Mouse (Mus musculus) hindlimb bud, embryonic 11.5 days (tissue): Measurements from ENCODE around the gene Shc4.

ENCODE experiments used
- DNase-seq: peaks from one replicate; pipeline ENCODE4 v3.0.0-alpha.2; 2012; ENCODE audit warnings: low read depth, low spot score; ENCODE audit errors: extremely low spot score

Shc4 gene

GRCm38 (mm10) chr2:125650038-125650437 is 73.9 kb downstream of the Shc4 start:
- no peak for DNase-seq

GRCm38 (mm10) chr2:125644912-125645311 is 79.0 kb downstream of the Shc4 start:
- DNase-seq: no peak

- DNase-seq: no peak
Observed at GRCm38 (mm10) chr2:125637331-125637730, 86.6 kb downstream of the Shc4 start.

- no peak for DNase-seq
Observed at GRCm38 (mm10) chr2:125630010-125630409, 93.9 kb downstream of the Shc4 start.

GRCm38 (mm10) chr2:125628487-125628886 is 95.5 kb downstream of the Shc4 start:
- no peak for DNase-seq

- no peak for DNase-seq
Observed at GRCm38 (mm10) chr2:125626536-125626935, 97.4 kb downstream of the Shc4 start.

GRCm38 (mm10) chr2:125624837-125625351 is 99.1 kb downstream of the Shc4 start, which contains the start of gene Cep152:
Gene Cep152 (minus strand): TSS chr2:125625113.
- DNase-seq: peak; percentile 86

GRCm38 (mm10) chr2:125624127-125624685 is 99.7 kb downstream of the Shc4 start:
- no peak for DNase-seq

- DNase-seq: no peak
Observed at GRCm38 (mm10) chr2:125623211-125623610, 100.7 kb downstream of the Shc4 start.

GRCm38 (mm10) chr2:125620213-125620907 is 103.6 kb downstream of the Shc4 start:
- no peak for DNase-seq

GRCm38 (mm10) chr2:125615858-125616424 is 108.0 kb downstream of the Shc4 start:
- no peak for DNase-seq

- DNase-seq: no peak
Observed at GRCm38 (mm10) chr2:125615440-125615839, 108.5 kb downstream of the Shc4 start.

GRCm38 (mm10) chr2:125606220-125606845 is 117.6 kb downstream of the Shc4 start:
- DNase-seq: no peak

GRCm38 (mm10) chr2:125604646-125605045 is 119.3 kb downstream of the Shc4 start:
- DNase-seq: no peak

GRCm38 (mm10) chr2:125602970-125603369 is 121.0 kb downstream of the Shc4 start:
- DNase-seq: no peak

GRCm38 (mm10) chr2:125598958-125599357 is 125.0 kb downstream of the Shc4 start:
- DNase-seq: no peak

- no peak for DNase-seq
Observed at GRCm38 (mm10) chr2:125598251-125598650, 125.7 kb downstream of the Shc4 start.

GRCm38 (mm10) chr2:125594786-125595185 is 129.2 kb downstream of the Shc4 start:
- DNase-seq: no peak

GRCm38 (mm10) chr2:125594072-125594471 is 129.9 kb downstream of the Shc4 start:
- no peak for DNase-seq

- no peak for DNase-seq
Observed at GRCm38 (mm10) chr2:125591895-125592294, 132.1 kb downstream of the Shc4 start.

- DNase-seq: no peak
Observed at GRCm38 (mm10) chr2:125589287-125589686, 134.7 kb downstream of the Shc4 start.

GRCm38 (mm10) chr2:125581081-125581480 is 142.9 kb downstream of the Shc4 start:
- no peak for DNase-seq
